Mouse (Mus musculus): ENCODE measurements at regions not wholly inside any gene's neighbourhood (a gene's known extent, or its start where the extent isn't known, plus 50 kb on each side); places are given as distances from the start of the nearest gene placed in this dataset.

- Histone ChIP-seq H3K27me3 (ENCODE audit: control insufficient read depth, insufficient read depth, low read length) (no peaks in the 10 kb centered on the region), H3K27ac (ENCODE audit: control insufficient read depth, insufficient read depth, low read length) (no peak overlapping the region), H3K4me1 (replicated peaks; ENCODE audit: control insufficient read depth, insufficient read depth, low read length) (no peaks in the 10 kb centered on the region), H3K4me3 (ENCODE audit: control insufficient read depth, insufficient read depth, low read length) (no peak overlapping the region), H3K36me3 (ENCODE audit: control insufficient read depth, insufficient read depth, low read length) (no peaks in the 10 kb centered on the region)
- TF ChIP-seq POLR2A (IDR thresholded peaks at IDR 0.05; ENCODE audit: control insufficient read depth, extremely low read depth, insufficient read depth, low read length, poor library complexity) (no peak), CTCF (IDR thresholded peaks at IDR 0.05; ENCODE audit: borderline replicate concordance, control insufficient read depth, extremely low read depth, insufficient read depth, low read length, poor library complexity) (no peak)
- DNase-seq: no peak
- 61% methylated on average over 1 of the region's 1 CpGs for WGBS
Observed at GRCm38 (mm10) chr3:143156174-143156573, 274.4 kb upstream of the Pkn2 start.

DNA sequence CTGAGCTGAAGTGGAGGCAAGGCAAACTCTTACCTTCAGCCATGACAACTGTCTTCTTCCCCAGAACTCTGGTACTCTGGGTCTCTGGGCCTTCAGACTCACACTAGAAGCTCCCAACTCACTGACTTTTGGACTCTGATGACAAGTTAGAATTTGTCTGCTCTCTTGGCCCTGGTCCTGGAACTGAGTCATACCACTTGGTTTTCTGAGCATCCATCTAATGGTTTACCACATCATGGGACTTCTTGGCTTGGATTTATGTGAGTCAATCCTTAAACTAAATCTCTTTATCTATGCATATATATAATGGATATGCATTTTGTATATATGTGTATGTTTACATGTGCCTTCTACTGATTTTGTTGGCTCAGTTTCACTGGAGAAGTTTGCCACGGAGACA is 273.8 kb upstream of the Pkn2 start:
- DNase-seq: no peak
- no peak overlapping the region for H3K27ac ChIP-seq (ENCODE audit: control insufficient read depth, insufficient read depth, low read length)
- TF ChIP-seq CTCF (IDR thresholded peaks at IDR 0.05; ENCODE audit: borderline replicate concordance, control insufficient read depth, extremely low read depth, insufficient read depth, low read length, poor library complexity) (no peak), POLR2A (IDR thresholded peaks at IDR 0.05; ENCODE audit: control insufficient read depth, extremely low read depth, insufficient read depth, low read length, poor library complexity) (no peak)
- 94% methylated on average over 1 of the region's 1 CpGs for WGBS
- H3K4me1 ChIP-seq (replicated peaks; ENCODE audit: control insufficient read depth, insufficient read depth, low read length): no peaks in the 10 kb centered on the region
- H3K4me3 ChIP-seq (ENCODE audit: control insufficient read depth, insufficient read depth, low read length): no peak overlapping the region
- H3K36me3 ChIP-seq (ENCODE audit: control insufficient read depth, insufficient read depth, low read length): no peaks in the 10 kb centered on the region
- H3K27me3 ChIP-seq (ENCODE audit: control insufficient read depth, insufficient read depth, low read length): no peaks in the 10 kb centered on the region

DNA sequence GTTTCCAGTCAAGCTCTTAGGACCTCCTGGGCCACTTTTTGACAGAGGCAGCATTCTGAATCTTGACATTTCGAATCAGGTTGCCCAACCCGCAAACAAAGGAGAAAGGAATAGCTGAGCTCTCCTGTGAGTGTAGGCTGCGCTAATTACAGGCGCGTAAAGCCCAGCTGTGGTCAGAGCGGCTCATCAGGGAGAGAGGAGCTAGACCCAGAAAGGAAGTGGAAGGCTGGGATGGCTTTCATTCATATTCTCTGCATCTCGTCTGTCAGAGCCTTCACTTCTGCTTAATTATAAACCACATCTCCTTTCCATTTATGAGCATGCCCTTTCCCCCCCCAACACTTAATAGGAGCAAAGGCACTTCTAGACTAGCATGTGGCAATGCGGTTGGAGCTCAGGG is 265.7 kb upstream of the Pkn2 start:
- Histone ChIP-seq H3K27ac (ENCODE audit: control insufficient read depth, insufficient read depth, low read length) (no peak overlapping the region), H3K27me3 (ENCODE audit: control insufficient read depth, insufficient read depth, low read length) (no peaks in the 10 kb centered on the region; the same call in 1 of the 2 replicates), H3K4me3 (ENCODE audit: control insufficient read depth, insufficient read depth, low read length) (no peak overlapping the region), H3K4me1 (replicated peaks; ENCODE audit: control insufficient read depth, insufficient read depth, low read length) (no peaks in the 10 kb centered on the region), H3K36me3 (ENCODE audit: control insufficient read depth, insufficient read depth, low read length) (no peaks in the 10 kb centered on the region)
- no peak for DNase-seq
- TF ChIP-seq POLR2A (IDR thresholded peaks at IDR 0.05; ENCODE audit: control insufficient read depth, extremely low read depth, insufficient read depth, low read length, poor library complexity): no peak
- TF ChIP-seq CTCF (IDR thresholded peaks at IDR 0.05; ENCODE audit: borderline replicate concordance, control insufficient read depth, extremely low read depth, insufficient read depth, low read length, poor library complexity): no peak
- WGBS: 7% methylated on average over 8 of the region's 8 CpGs

DNA sequence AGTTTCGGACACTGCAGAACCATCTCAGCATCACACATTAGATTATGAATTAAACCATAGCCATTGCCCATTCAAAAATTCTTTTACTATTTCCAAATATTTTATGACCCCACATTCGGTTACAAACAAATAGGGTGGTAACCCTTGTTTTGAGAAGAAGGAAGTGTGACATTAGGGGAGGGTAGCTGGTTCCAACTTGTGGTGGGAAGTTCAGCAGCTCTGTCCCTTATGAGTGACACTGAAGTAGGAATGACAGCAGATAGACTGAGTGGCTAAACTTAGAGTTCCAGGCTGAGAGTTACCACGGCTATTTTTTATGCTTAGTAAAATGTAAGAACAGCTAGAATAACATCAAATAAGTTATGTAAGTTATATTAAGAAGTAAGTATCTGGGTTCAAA is 257.1 kb upstream of the Pkn2 start:
- H3K4me1 ChIP-seq (replicated peaks; ENCODE audit: control insufficient read depth, insufficient read depth, low read length): no peaks in the 10 kb centered on the region
- no peaks in the 10 kb centered on the region for H3K36me3 ChIP-seq (ENCODE audit: control insufficient read depth, insufficient read depth, low read length)
- TF ChIP-seq POLR2A (IDR thresholded peaks at IDR 0.05; ENCODE audit: control insufficient read depth, extremely low read depth, insufficient read depth, low read length, poor library complexity): no peak
- no peak for TF ChIP-seq CTCF (IDR thresholded peaks at IDR 0.05; ENCODE audit: borderline replicate concordance, control insufficient read depth, extremely low read depth, insufficient read depth, low read length, poor library complexity)
- H3K27me3 ChIP-seq (ENCODE audit: control insufficient read depth, insufficient read depth, low read length): no peaks in the 10 kb centered on the region
- H3K4me3 ChIP-seq (ENCODE audit: control insufficient read depth, insufficient read depth, low read length): no peak overlapping the region
- 82% methylated on average over 3 of the region's 3 CpGs for WGBS
- DNase-seq: no peak
- H3K27ac ChIP-seq (ENCODE audit: control insufficient read depth, insufficient read depth, low read length): no peak overlapping the region

DNA sequence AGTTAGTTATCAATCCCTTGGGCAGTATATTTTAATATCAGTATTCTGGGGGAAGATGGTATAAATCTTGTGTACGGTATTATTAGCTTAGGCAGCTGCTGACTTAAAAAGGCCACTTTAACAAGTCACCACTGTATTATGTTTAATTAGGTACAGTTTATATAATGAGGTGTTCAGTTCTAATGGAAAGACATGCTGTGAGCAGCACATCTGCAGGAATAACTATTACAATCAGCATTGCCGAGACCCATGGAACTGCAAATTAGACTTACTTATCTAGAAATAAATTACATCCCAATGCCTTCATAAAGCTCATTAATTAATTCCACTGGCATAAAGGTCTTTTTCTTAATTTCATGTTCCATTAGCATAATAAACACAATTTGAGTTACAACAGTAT is 252.7 kb upstream of the Pkn2 start:
- 95% methylated on average over 2 of the region's 2 CpGs for WGBS
- Histone ChIP-seq H3K4me3 (ENCODE audit: control insufficient read depth, insufficient read depth, low read length) (no peak overlapping the region), H3K36me3 (ENCODE audit: control insufficient read depth, insufficient read depth, low read length) (no peaks in the 10 kb centered on the region), H3K27ac (ENCODE audit: control insufficient read depth, insufficient read depth, low read length) (no peak overlapping the region), H3K27me3 (ENCODE audit: control insufficient read depth, insufficient read depth, low read length) (no peaks in the 10 kb centered on the region), H3K4me1 (replicated peaks; ENCODE audit: control insufficient read depth, insufficient read depth, low read length) (no peaks in the 10 kb centered on the region)
- no peak for DNase-seq
- no peak for TF ChIP-seq CTCF (IDR thresholded peaks at IDR 0.05; ENCODE audit: borderline replicate concordance, control insufficient read depth, extremely low read depth, insufficient read depth, low read length, poor library complexity)
- no peak for TF ChIP-seq POLR2A (IDR thresholded peaks at IDR 0.05; ENCODE audit: control insufficient read depth, extremely low read depth, insufficient read depth, low read length, poor library complexity)

- TF ChIP-seq CTCF (IDR thresholded peaks at IDR 0.05; ENCODE audit: borderline replicate concordance, control insufficient read depth, extremely low read depth, insufficient read depth, low read length, poor library complexity): no peak
- TF ChIP-seq POLR2A (IDR thresholded peaks at IDR 0.05; ENCODE audit: control insufficient read depth, extremely low read depth, insufficient read depth, low read length, poor library complexity): no peak
- H3K4me3 ChIP-seq (ENCODE audit: control insufficient read depth, insufficient read depth, low read length): no peak overlapping the region
- WGBS: 67% methylated on average over 13 of the region's 13 CpGs
- H3K27ac ChIP-seq (ENCODE audit: control insufficient read depth, insufficient read depth, low read length): no peak overlapping the region
- H3K36me3 ChIP-seq (ENCODE audit: control insufficient read depth, insufficient read depth, low read length): no peaks in the 10 kb centered on the region
- no peak for DNase-seq
- no peaks in the 10 kb centered on the region for H3K27me3 ChIP-seq (ENCODE audit: control insufficient read depth, insufficient read depth, low read length)
- H3K4me1 ChIP-seq (replicated peaks; ENCODE audit: control insufficient read depth, insufficient read depth, low read length): no peaks in the 10 kb centered on the region
Observed at GRCm38 (mm10) chr3:143107733-143108291, 226.0 kb upstream of the Pkn2 start.

GRCm38 (mm10) chr3:143104734-143105133 is 222.9 kb upstream of the Pkn2 start:
- Histone ChIP-seq H3K4me1 (replicated peaks; ENCODE audit: control insufficient read depth, insufficient read depth, low read length) (no peaks in the 10 kb centered on the region), H3K4me3 (ENCODE audit: control insufficient read depth, insufficient read depth, low read length) (no peak overlapping the region), H3K27me3 (ENCODE audit: control insufficient read depth, insufficient read depth, low read length) (peaks cover 5% of the 10 kb centered on the region), H3K27ac (ENCODE audit: control insufficient read depth, insufficient read depth, low read length) (no peak overlapping the region), H3K36me3 (ENCODE audit: control insufficient read depth, insufficient read depth, low read length) (no peaks in the 10 kb centered on the region)
- WGBS: 72% methylated on average over 2 of the region's 2 CpGs
- TF ChIP-seq POLR2A (IDR thresholded peaks at IDR 0.05; ENCODE audit: control insufficient read depth, extremely low read depth, insufficient read depth, low read length, poor library complexity) (no peak), CTCF (IDR thresholded peaks at IDR 0.05; ENCODE audit: borderline replicate concordance, control insufficient read depth, extremely low read depth, insufficient read depth, low read length, poor library complexity) (no peak)
- no peak for DNase-seq

Data from thymus, adult 2 months (tissue).